Mouse (Mus musculus) layer of hippocampus, postnatal 25 days (tissue): ENCODE measurements around the gene F8a. TPM values are rescaled to one million over a fixed set of nuclear protein-coding genes. Genes with fewer than 3 reads are reported as not detected.
"Not testable (repeated sequence)": the region's sequence is repeated elsewhere in the genome, so short reads cannot be mapped to it uniquely, and the experiment has no call there.

Source experiments
- DNase-seq, 2 experiments: peaks; one replicate each; pipeline ENCODE4 v3.0.0; 2022; ENCODE audit warnings: mixed read lengths in 2 of 2, low spot score in 1 of 2; ENCODE audit errors: extremely low spot score in 1 of 2
- total RNA-seq, 2 experiments: library from RNA; stranded (reverse); gene quantifications; 2 replicates each; pipeline ENCODE4 v1.2.3; 2021

F8a gene
- 10 to 100 TPM; 15.0 to 16.0 TPM for total RNA-seq

- peak; percentile 52 to 60 for DNase-seq
These were observed at the start of gene F8a for GRCm38 (mm10) chrX:73227914-73228605. Gene F8a (plus strand): TSS chrX:73228291.

- DNase-seq, result not testable (repeated sequence)
These were observed 36.2 kb upstream of the F8a start, which contains the start of gene Xlr3b for GRCm38 (mm10) chrX:73191934-73192333. Gene Xlr3b (plus strand): TSS chrX:73192207.

- not testable (repeated sequence) for DNase-seq
These were observed 14.1 kb upstream of the F8a start, which contains the start of gene Xlr4b for GRCm38 (mm10) chrX:73213819-73214564. Gene Xlr4b (plus strand): TSS chrX:73214333.

DNA sequence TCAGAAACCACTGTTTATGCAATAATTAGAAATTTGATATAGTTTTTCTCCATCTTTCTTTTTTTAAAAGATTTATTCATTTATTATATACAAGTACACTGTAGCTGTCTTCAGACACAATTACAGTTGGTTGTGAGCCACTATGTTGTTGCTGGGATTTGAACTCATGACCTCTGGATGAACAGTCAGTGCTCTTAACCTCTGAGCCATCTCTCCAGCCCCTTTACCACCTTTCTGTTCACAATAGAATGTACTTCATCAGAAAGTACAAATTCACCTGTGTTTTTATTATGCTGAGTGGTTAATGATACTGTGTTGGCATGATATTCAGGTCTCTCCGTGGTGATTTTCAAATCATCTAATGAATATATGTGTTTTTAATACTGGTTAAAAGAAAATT is 2.7 kb upstream of the F8a start:
- no peak for DNase-seq

GRCm38 (mm10) chrX:73228606-73229214 is 619 bp downstream of the F8a start:
- DNase-seq, result peak in 1 of 2 experiments; percentile 21

DNA sequence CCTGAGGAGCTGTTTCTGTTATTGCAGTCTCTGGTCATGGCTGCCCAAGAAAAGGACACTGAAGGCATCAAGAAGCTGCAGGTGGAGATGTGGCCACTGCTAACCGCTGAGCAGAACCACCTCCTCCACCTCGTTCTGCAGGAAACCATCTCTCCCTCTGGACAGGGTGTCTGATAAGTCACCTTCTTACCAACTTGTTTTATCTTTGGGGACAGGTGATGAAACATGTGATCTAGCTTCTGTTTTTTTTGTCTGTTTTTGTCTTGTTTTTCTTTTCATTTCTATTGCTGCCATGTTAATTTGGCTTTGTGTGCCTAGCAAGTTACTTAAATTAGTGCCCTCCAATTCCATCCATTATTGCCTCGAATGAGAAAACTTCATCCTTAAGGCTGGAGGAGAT is 1.2 kb downstream of the F8a start:
- no peak for DNase-seq

DNA sequence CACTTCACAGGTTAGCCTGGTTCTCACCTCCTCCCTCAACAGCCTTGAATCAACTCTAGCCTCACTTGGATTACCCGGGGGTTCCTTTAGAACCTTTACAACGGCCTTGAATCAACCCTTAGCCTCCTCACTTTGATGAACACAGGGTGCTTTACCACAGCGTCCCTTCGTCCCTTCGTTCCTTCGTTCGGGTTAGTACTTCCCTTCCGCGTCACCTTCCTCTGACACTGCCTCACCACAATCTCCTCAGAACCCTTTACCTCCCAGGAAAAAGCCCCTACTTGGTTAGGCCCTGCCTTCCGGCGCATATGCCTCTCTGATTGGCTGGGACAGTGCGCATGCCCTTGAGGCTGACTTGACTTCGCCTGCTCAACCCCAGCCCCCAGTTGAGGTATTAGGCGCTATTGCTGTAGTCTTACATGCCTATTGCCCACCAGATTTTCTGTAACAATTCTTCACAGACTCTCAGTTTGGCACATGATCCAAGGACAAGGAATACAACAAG is 14.8 kb downstream of the F8a start, which contains the start of gene Xlr4c:
Gene Xlr4c (minus strand): TSS at position 310 of the 505 bp plus-strand sequence.
- not testable (repeated sequence) for DNase-seq

GRCm38 (mm10) chrX:73262428-73262827 is 34.3 kb downstream of the F8a start:
- DNase-seq, result not testable (repeated sequence)

DNA sequence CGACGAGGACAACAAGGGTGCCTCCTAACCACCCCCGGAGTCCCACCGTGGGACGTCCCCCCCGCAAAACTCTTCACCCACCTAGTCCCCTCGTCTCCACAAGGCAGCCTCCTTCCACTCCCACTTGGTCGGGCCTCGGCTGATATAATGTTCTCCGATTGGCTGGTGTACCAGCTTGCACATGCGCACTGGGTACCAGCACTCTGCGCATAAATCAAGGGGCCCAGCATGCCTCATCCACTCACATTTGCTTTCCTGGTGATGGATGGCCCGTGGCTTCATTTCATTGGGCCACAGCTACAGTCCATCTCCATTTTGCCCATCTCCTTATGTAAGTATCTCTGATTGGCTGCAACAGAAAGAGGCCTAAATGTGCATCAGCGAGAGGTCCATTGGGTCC is 37.2 kb downstream of the F8a start, which contains the start of gene Xlr3c:
Gene Xlr3c (minus strand): TSS at position 121 of the 400 bp plus-strand sequence.
- not testable (repeated sequence) for DNase-seq

Other genes starting within 250 kb of the F8a start
- gene Zfp185, start 241.0 kb upstream of the F8a start, total RNA-seq, result 1 to 10 TPM in 1 of 2 experiments, under 1 TPM in 1; 0.69 to 1.5 TPM
- gene Pnma5, start 191.2 kb upstream of the F8a start, total RNA-seq, result under 1 TPM; 0.25 to 0.38 TPM
- 10 to 100 TPM; 15.7 to 25.1 TPM for gene Pnma3, start 163.5 kb upstream of the F8a start, total RNA-seq
- gene Xlr4a, start 145.8 kb upstream of the F8a start, total RNA-seq, result 1 to 10 TPM in 1 of 2 experiments, not detected in 1; 2.7 TPM
- 1 to 10 TPM; 2.0 to 3.4 TPM for gene Xlr3a, start 131.2 kb upstream of the F8a start, total RNA-seq
- 1 to 10 TPM; 2.9 to 3.1 TPM for gene Gm14685, start 111.2 kb upstream of the F8a start, total RNA-seq
- gene Xlr5b, start 79.5 kb upstream of the F8a start, total RNA-seq, result not detected
- gene DXBay18, start 78.8 kb upstream of the F8a start, total RNA-seq, result 1 to 10 TPM in 1 of 2 experiments, under 1 TPM in 1; 0.63 to 1.3 TPM
- not detected for gene Spin2d, start 51.3 kb upstream of the F8a start, total RNA-seq
- 10 to 100 TPM in 1 of 2 experiments, 1 to 10 TPM in 1; 5.5 to 14.6 TPM for gene Xlr3b, start 36.1 kb upstream of the F8a start, total RNA-seq
- gene Xlr4b, start 14.0 kb upstream of the F8a start, total RNA-seq, result 1 to 10 TPM in 1 of 2 experiments, under 1 TPM in 1; 0.84 to 1.4 TPM
- 1 to 10 TPM in 1 of 2 experiments, under 1 TPM in 1; 0.37 to 1.4 TPM for gene Xlr4c, start 14.8 kb downstream of the F8a start, total RNA-seq
- under 1 TPM in 1 of 2 experiments, not detected in 1; 0.76 TPM for gene Xlr3c, start 37.1 kb downstream of the F8a start, total RNA-seq
- not detected for gene Xlr5a, start 64.7 kb downstream of the F8a start, total RNA-seq
- gene Xlr5c, start 64.7 kb downstream of the F8a start, total RNA-seq, result not detected
- gene Gm45015, start 108.5 kb downstream of the F8a start, total RNA-seq, result not detected
- gene Zfp275, start 114.3 kb downstream of the F8a start, total RNA-seq, result 10 to 100 TPM; 11.2 to 12.2 TPM
- gene Gm18336, start 170.4 kb downstream of the F8a start, total RNA-seq, result under 1 TPM in 1 of 2 experiments, not detected in 1; 0.16 TPM
- gene Zfp92, start 182.8 kb downstream of the F8a start, total RNA-seq, result 1 to 10 TPM; 1.6 to 3.1 TPM
- not detected for gene Trex2, start 207.1 kb downstream of the F8a start, total RNA-seq
- 1 to 10 TPM; 6.9 to 7.5 TPM for gene Haus7, start 230.8 kb downstream of the F8a start, total RNA-seq